Mouse (Mus musculus): ENCODE measurements around the gene Hist2h2bb. TPM values are rescaled to one million over a fixed set of nuclear protein-coding genes. Genes with fewer than 3 reads are reported as not detected.
A peak's percentile ranks its signal among the peaks of the same experiment; 100 is the strongest.
"Not testable (repeated sequence)": the region's sequence is repeated elsewhere in the genome, so short reads cannot be mapped to it uniquely, and the experiment has no call there.

Hist2h2bb gene
- polyA plus RNA-seq (2015; fragmentation: Nextera tagmentation; extraction: Ambion mirVana): 13.3 and 15.5 TPM in 2 replicates

DNA sequence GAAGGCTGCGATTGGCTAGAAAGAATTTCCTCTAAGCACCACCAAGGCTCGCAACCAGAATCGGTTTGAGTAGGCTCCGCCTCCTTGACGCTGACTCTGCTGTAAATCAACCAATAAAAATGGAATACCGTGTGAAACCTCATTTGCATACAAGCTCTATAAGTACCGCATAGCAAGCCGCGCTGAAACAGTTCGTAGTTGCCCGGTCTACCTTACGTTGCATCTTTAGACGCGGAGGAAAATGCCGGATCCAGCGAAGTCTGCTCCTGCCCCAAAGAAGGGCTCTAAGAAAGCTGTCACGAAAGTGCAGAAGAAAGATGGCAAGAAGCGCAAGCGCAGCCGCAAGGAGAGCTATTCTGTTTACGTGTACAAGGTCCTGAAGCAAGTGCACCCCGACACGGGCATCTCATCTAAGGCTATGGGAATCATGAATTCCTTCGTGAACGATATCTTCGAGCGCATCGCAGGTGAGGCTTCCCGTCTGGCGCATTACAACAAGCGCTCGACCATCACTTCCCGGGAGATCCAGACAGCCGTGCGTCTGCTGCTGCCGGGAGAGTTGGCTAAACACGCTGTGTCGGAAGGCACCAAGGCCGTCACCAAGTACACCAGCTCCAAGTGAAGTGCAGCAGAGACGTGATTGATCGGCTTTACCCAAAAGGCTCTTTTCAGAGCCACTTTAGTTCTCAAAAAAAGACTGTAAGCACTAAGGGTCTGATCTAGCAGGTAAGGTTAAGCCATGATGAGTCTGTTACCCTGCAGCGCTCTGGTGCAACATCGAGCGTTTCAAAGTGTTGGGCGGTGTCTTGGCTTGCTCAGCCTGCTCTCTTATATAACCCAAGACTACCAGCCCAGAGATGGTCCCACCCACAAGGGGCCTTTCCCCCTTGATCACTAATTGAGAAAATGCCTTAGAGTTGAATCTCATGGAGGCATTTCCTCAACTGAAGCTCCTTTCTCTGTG, at the start of gene Hist2h2bb:
Gene Hist2h2bb, plus strand, starts transcription at position 242 of the 964 bp plus-strand sequence.
- Histone ChIP-seq H3K4me1 (peaks cover 5% of the 10 kb centered on the region), H3K9me3 (no peaks in the 10 kb centered on the region), H3K4me2 (replicated peaks) (peak within 1 kb of the TSS; percentile 84), H3K4me3 (peak within 1 kb of the TSS; percentile 59), H3K9ac (peak within 1 kb of the TSS; percentile 84), H3K27ac (peak within 1 kb of the TSS; percentile 97), H3K27me3 (no peaks in the 10 kb centered on the region), H3K36me3 (no peaks in the 10 kb centered on the region)
- ATAC-seq (ENCODE audit: low FRiP score, low read depth): peak; percentile 98
- WGBS: under 1% methylated on average over 45 of the region's 45 CpGs

DNA sequence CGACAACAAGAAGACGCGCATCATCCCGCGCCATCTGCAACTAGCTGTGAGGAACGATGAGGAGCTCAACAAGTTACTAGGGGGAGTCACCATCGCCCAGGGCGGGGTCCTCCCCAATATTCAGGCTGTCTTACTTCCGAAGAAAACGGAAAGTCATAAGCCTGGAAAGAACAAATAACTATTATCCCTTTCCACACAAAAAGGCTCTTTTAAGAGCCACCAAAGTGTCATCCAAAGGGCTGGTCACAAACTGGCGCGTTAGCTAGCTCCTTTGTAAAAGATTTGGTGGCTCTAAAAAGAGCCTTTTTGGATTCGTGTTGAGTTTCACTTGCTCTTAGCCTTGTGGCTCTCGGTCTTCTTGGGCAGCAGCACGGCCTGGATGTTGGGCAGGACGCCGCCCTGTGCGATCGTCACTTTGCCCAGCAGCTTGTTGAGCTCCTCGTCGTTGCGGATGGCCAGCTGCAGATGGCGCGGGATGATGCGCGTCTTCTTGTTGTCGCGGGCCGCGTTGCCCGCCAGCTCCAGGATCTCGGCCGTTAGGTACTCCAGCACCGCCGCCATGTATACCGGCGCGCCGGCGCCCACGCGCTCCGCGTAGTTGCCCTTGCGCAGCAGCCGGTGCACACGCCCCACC, 49.3 kb upstream of the Hist2h2bb start:
- not testable (repeated sequence) for ATAC-seq (ENCODE audit: low FRiP score, low read depth); H3K27me3 ChIP-seq; H3K9me3 ChIP-seq; H3K36me3 ChIP-seq
- under 1% methylated on average over 31 of the region's 47 CpGs for WGBS
- peak overlapping the region; percentile 92 for H3K9ac ChIP-seq
- peak overlapping the region; percentile 99 for H3K27ac ChIP-seq
- H3K4me3 ChIP-seq: peak overlapping the region; percentile 63
- H3K4me2 ChIP-seq (replicated peaks): peak overlapping the region; percentile 79
- peaks cover 27% of the 10 kb centered on the region for H3K4me1 ChIP-seq

DNA sequence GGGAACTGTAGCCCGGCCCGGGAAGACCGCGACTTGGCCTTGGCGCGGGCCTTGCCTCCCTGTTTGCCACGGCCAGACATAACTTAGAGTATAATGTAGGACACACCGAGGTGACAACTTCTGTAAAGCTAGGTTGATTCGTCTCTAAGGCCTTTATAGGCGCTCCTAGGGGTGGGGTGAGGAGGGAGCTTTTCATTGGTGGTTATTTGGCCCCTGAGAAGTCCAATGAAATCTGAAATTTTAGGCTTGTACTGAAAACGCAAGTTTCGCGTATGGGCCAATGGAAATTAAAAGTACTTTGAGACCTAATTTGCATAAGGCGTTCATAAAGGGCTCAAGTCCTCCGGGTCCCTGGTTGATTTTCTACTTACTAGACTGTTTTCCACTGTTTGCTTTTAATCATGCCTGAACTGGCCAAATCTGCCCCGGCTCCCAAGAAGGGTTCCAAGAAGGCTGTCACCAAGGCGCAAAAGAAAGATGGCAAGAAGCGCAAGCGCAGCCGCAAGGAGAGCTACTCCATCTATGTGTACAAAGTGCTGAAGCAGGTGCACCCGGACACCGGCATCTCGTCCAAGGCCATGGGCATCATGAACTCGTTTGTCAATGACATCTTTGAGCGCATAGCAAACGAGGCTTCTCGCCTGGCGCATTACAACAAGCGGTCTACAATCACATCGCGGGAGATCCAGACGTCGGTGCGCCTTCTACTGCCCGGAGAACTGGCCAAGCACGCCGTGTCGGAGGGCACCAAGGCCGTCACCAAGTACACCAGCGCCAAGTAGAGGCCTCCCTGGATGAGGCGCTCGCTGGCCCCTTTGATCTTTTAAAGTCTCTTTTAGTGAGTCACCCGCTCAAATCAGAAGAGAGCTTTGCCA, 48.5 kb upstream of the Hist2h2bb start, which contains the start of the genes Hist2h2ac and Hist2h2be:
Gene Hist2h2ac, minus strand, starts transcription at position 116 of the 875 bp plus-strand sequence.
Gene Hist2h2be, plus strand, starts transcription at position 355 of the 875 bp plus-strand sequence.
- Histone ChIP-seq H3K4me1 (peaks cover 28% of the 10 kb centered on the region), H3K27me3 (no peaks in the 10 kb centered on the region), H3K9ac (peak within 1 kb of the TSS; percentile 92), H3K27ac (peak within 1 kb of the TSS; percentile 99), H3K36me3 (no peaks in the 10 kb centered on the region), H3K4me2 (replicated peaks) (peak within 1 kb of the TSS; percentile 79), H3K9me3 (no peaks in the 10 kb centered on the region), H3K4me3 (peak within 1 kb of the TSS; percentile 63)
- peak; percentile 90 for ATAC-seq (ENCODE audit: low FRiP score, low read depth)
- under 1% methylated on average over 43 of the region's 43 CpGs for WGBS

DNA sequence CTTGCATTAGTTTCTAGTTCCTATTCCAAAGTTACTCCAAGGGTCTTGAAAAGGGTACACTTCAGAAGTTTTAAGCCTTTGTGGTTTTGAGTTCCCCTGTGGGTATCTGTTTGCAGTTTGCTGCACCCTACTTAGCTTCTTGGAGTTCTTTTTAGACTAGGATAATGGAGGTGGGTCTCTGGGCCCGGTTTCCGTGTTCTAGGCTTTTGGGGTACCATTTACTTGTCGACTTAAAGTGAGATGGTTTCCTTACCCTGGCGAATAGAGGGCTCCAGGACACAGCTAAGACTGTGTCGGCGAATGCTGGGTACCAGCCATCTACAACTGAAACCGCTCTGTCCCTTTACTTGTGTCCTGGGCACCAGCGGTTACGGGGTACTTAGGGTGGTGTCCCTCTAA, 47.9 kb upstream of the Hist2h2bb start:
- no peak for ATAC-seq (ENCODE audit: low FRiP score, low read depth)

DNA sequence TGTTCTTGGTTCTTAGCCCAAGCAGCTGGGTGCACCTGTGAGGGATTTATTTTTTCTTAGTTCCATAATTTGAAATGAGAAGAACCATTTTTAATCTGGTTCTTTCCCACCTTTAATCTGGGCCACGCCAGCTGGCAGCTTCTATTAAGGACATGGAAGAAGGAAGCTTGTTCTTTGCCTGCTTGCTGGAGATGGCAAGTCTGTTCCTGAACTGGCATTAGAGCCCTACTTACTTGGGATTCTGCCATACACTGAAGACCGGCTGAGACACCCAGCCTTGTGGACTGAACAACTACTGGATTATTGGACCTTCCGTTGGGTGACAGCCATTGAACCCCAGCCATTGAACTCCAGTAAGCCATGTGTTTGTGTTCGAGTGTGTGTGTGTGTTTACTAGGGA, 46.8 kb upstream of the Hist2h2bb start:
- no peak overlapping the region; the same call in 1 of the 2 replicates for H3K27ac ChIP-seq
- 91% methylated on average over 4 of the region's 4 CpGs for WGBS
- H3K4me3 ChIP-seq: no peak overlapping the region
- no peaks in the 10 kb centered on the region for H3K36me3 ChIP-seq
- H3K9ac ChIP-seq: no peak overlapping the region
- H3K4me2 ChIP-seq (replicated peaks): peak overlapping the region; percentile 79
- H3K9me3 ChIP-seq: no peaks in the 10 kb centered on the region
- ATAC-seq (ENCODE audit: low FRiP score, low read depth): no peak
- no peaks in the 10 kb centered on the region for H3K27me3 ChIP-seq
- H3K4me1 ChIP-seq: peaks cover 36% of the 10 kb centered on the region

More for the DNA sequence above, 47.9 kb upstream of the Hist2h2bb start:
- H3K9ac ChIP-seq: peak overlapping the region; percentile 92
- no peaks in the 10 kb centered on the region for H3K27me3 ChIP-seq
- peak overlapping the region; percentile 63 for H3K4me3 ChIP-seq
- peak overlapping the region; percentile 79 for H3K4me2 ChIP-seq (replicated peaks)
- peaks cover 32% of the 10 kb centered on the region for H3K4me1 ChIP-seq
- 24% methylated on average over 9 of the region's 9 CpGs for WGBS
- H3K9me3 ChIP-seq: no peaks in the 10 kb centered on the region
- H3K36me3 ChIP-seq: no peaks in the 10 kb centered on the region
- peak overlapping the region; percentile 99 for H3K27ac ChIP-seq

DNA sequence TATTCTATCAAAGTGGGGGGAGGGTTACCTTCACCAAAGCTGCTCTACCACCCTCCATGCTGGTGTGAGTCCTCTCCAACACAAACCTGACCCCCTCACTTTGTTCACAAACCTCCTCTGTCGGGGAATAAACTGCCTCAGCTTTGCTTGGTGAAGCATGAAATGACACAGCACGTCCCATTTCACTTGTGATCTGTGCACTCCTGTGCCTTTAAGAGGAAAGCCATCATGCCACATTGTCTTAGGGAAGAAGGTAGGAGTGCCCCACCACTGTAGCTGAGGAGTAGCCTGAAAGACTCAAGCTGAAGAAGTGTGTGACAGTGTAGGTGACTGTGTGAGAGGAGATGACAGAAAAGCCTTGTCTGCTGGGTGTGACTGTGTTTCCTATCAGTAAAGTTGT, 44.1 kb upstream of the Hist2h2bb start:
- H3K4me1 ChIP-seq: peaks cover 29% of the 10 kb centered on the region
- no peak for ATAC-seq (ENCODE audit: low FRiP score, low read depth)
- H3K9me3 ChIP-seq: no peaks in the 10 kb centered on the region
- WGBS: 62% methylated on average over 2 of the region's 2 CpGs
- H3K36me3 ChIP-seq: no peaks in the 10 kb centered on the region
- H3K27me3 ChIP-seq: no peaks in the 10 kb centered on the region
- H3K27ac ChIP-seq: no peak overlapping the region
- no peak overlapping the region for H3K4me3 ChIP-seq
- no peak overlapping the region for H3K4me2 ChIP-seq (replicated peaks)
- no peak overlapping the region for H3K9ac ChIP-seq

DNA sequence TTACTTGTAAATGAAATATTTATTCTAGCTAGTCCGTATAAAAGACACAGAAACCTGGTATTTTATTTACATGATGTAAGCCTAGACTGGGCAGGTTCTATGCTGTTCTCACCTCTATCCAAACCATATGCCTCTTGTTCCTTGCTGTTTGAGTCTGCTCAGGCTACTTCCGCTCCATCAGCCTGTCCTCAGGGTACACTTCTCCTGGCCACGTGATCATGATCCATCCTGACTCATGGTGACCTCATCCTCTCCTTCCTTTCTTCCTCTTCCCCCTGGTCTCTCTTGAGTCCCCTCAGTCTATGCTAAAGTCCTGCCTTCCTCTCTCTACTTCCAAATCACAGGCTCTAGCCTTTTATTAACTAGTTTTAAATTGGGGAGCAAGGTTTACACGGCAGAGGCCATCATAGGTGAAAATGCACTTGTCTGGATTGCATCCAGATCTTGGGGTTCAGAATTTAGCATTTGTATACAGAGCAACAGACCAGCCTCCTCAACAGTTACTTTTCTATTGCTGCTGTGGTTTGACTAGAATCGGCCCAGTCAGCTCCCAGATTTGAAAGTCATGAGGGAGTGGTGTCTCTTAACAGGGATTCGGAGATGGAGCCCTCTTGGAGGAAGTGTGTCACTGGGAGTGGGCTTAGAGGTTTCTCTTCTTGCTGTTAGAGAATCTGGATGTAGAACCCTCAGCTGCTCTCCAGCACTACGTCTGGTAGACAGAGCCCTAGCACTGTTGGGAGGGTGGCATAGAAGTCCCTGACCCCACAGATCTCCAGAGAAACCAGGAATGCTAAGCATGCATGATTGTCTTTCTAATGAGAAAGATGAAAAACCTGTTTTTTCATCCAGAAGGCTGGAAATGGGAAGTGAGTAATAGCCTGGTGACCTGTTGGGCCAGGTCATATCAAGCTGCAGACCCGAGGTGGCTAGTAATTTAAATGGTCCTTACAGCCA, 42.6 kb upstream of the Hist2h2bb start:
- Histone ChIP-seq H3K36me3 (no peaks in the 10 kb centered on the region), H3K27me3 (no peaks in the 10 kb centered on the region), H3K4me1 (peaks cover 24% of the 10 kb centered on the region), H3K4me2 (replicated peaks) (no peak overlapping the region), H3K4me3 (no peak overlapping the region), H3K9ac (peak overlapping the region; percentile 43), H3K9me3 (no peaks in the 10 kb centered on the region), H3K27ac (no peak overlapping the region)
- WGBS: 68% methylated on average over 8 of the region's 8 CpGs
- no peak for ATAC-seq (ENCODE audit: low FRiP score, low read depth)

DNA sequence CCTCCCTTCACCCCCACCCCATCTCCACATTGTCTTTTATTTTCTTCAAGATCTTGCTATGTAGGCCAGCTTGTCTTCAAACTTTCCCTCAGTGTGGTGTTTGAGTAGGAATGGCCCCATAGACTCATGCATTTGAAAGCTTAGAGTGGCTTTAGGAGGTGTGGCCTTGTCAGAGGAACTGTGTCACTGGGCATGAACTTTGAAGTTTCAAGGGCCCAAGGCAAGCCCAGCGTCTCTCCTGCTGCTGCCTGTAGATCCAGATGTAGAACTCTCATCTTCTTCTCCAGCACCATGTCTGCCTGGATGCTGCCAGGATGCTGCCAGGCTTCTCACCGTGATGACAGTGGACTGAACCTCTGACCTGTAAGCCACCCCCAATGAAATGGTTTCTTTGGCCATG, 40.7 kb upstream of the Hist2h2bb start:
- Histone ChIP-seq H3K36me3 (no peaks in the 10 kb centered on the region), H3K9me3 (no peaks in the 10 kb centered on the region), H3K4me2 (replicated peaks) (no peak overlapping the region), H3K9ac (no peak overlapping the region), H3K27ac (no peak overlapping the region), H3K4me3 (no peak overlapping the region), H3K27me3 (no peaks in the 10 kb centered on the region), H3K4me1 (peaks cover 9% of the 10 kb centered on the region; the same call in 1 of the 2 replicates)
- ATAC-seq (ENCODE audit: low FRiP score, low read depth): no peak
- 60% methylated on average over 2 of the region's 2 CpGs for WGBS

DNA sequence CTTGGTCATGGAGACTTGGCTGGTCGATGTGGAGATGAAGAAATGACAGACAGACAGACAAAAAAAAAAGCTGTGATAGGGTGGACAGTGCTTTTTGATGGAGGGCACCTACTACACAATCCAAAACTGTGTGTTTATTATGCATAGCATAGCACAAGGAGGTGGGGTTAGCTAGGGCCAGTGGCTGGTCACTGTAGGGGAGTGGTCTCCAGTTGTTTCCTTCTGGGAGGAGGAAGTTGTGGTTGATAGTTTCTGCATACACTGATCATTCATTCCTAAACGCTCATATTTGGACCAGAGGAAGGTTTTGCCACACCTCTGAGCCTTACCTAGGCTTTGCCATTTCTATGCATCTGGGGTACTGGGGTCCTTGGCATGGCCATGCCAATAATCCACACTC, 39.1 kb upstream of the Hist2h2bb start:
- Histone ChIP-seq H3K9me3 (no peaks in the 10 kb centered on the region), H3K27ac (no peak overlapping the region), H3K4me1 (peaks cover 9% of the 10 kb centered on the region; the same call in 1 of the 2 replicates), H3K9ac (no peak overlapping the region), H3K4me3 (no peak overlapping the region), H3K27me3 (no peaks in the 10 kb centered on the region), H3K4me2 (replicated peaks) (no peak overlapping the region), H3K36me3 (no peaks in the 10 kb centered on the region)
- ATAC-seq (ENCODE audit: low FRiP score, low read depth): no peak
- 79% methylated on average over 2 of the region's 2 CpGs for WGBS

DNA sequence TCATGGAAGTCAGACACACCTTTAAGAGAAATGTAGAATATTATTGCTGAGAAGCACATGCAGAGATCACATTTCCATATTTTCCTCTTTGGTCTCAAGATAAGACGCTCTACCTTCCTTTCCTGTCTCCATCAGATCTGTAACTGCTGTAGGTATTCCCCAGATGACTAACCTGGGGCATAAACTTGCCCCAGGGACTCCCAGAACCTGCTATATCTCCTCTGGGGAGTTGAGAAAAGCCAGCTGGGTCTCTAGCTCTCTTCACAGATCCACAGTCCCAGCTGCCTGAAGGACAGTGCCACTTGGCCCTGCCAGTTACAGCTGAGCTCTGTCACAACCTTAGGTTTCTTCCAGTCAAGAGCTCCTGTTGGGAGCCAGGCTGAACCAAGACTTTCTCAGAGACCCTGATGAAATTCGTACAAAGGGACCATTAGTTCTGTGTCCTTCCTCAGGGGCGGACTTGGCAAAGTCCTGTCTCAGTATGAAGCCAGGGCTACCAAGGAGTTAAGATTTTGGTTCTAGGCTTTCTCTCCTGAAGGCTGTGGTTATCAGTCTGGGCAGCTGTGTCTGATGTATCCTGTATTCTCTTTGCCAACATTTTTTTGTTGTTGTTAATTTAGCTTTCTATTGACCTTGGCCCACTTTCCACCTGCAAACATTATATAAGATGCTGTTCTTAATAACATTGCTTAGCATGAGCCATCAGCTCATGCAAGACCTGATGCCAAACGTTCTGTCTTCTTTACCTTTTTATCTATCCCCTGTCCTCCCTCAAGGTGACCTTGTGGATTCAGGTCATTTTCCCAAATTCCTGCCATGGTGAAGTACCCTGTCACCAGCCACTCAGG, 38.4 kb upstream of the Hist2h2bb start:
- H3K27ac ChIP-seq: no peak overlapping the region
- 69% methylated on average over 4 of the region's 4 CpGs for WGBS
- no peak overlapping the region for H3K4me3 ChIP-seq
- H3K36me3 ChIP-seq: no peaks in the 10 kb centered on the region
- no peak overlapping the region for H3K4me2 ChIP-seq (replicated peaks)
- ATAC-seq (ENCODE audit: low FRiP score, low read depth): no peak
- no peaks in the 10 kb centered on the region for H3K27me3 ChIP-seq
- peaks cover 8% of the 10 kb centered on the region; the same call in 1 of the 2 replicates for H3K4me1 ChIP-seq
- H3K9me3 ChIP-seq: no peaks in the 10 kb centered on the region
- H3K9ac ChIP-seq: no peak overlapping the region

Data from limb, embryonic 13.5 days (tissue).